Mouse (Mus musculus): Measurements from ENCODE around the gene Lrwd1.

DNA sequence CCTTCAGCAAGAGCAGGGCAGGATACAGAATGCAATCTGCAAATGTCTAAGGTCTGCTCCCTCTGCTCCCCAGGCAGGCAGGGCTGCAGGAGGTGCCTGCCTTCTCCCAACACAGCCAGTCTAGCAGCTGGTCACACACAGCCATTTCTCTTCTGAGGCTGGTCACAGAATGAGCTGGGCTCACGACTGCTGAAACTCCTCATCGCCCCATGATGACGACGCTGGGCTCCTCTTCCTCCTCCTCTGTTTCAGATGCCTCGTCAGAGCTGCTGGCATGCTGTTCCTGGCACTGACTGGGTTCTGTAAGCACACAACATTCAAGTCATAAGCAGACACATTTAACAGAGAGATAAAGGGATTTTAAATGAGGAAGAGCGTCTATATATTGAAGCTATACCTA is 45.3 kb upstream of the Lrwd1 start:
- TF ChIP-seq GATA1 (IDR thresholded peaks at IDR 0.05; ENCODE audit: low read length) (no peak), TAL1 (IDR thresholded peaks at IDR 0.05; ENCODE audit: low read length) (no peak)

Measured in erythroblast, embryonic 14.5 days (primary cell).